Mouse (Mus musculus) lung, adult 2 months (tissue): Measurements from ENCODE around the gene Spata6.

Experiments used
- CTCF ChIP-seq: fragments of 200-500 bp; IDR thresholded peaks from 2 replicates; pipeline ENCODE4 v1.5.1; 2011; ENCODE audit warnings: mild to moderate bottlenecking, low read length, control low read depth; ENCODE audit not compliant: insufficient read depth
- POLR2A ChIP-seq: fragments of 200-500 bp; IDR thresholded peaks from 2 replicates; pipeline ENCODE4 v1.6.1; 2011; ENCODE audit warnings: low read depth, mild to moderate bottlenecking, control low read depth, low read length, borderline replicate concordance; ENCODE audit errors: extremely low read depth

- TF ChIP-seq CTCF (no peak), POLR2A (peak; percentile 19; the same call in 1 of the 2 replicates)
Observed at GRCm38 (mm10) chr4:111719776-111720661, at the start of gene Spata6.
